Mouse (Mus musculus) limb, embryonic 11.5 days (tissue): Measurements from ENCODE around the gene Cd274. TPM values are rescaled to one million over a fixed set of nuclear protein-coding genes. Genes with fewer than 3 reads are reported as not detected.

Source experiments
- ATAC-seq: fragments of 200-750 bp; cut with Nextera tagmentation; 2 replicates; pipeline ENCODE4 v1.8.0; 2017; ENCODE audit warnings: low read depth; ENCODE audit not compliant: insufficient number of reproducible peaks, low FRiP score, low TSS enrichment
- DNase-seq: peaks from one replicate; pipeline ENCODE4 v3.0.0-alpha.2; 2015; ENCODE audit warnings: low spot score
- H3K27ac ChIP-seq: fragments of 300-500 bp; sonication (generic); replicated peaks from 2 replicates; pipeline ENCODE4 v1.5.1; 2014; ENCODE audit warnings: low read depth, mild to moderate bottlenecking, low read length
- H3K27me3 ChIP-seq: fragments of 300-500 bp; sonication (generic); 2 replicates; pipeline ENCODE4 v1.6.1; 2014; ENCODE audit warnings: mild to moderate bottlenecking, low read length, mixed read lengths; ENCODE audit not compliant: control insufficient read depth, insufficient read depth
- H3K36me3 ChIP-seq: fragments of 300-500 bp; sonication (generic); 2 replicates; pipeline ENCODE4 v1.6.1; 2014; ENCODE audit warnings: mild to moderate bottlenecking, low read length, moderate library complexity, mixed read lengths; ENCODE audit not compliant: control insufficient read depth, insufficient read depth
- H3K4me1 ChIP-seq: fragments of 300-500 bp; sonication (generic); 2 replicates; pipeline ENCODE4 v1.6.1; 2014; ENCODE audit warnings: low read length, mixed read lengths; ENCODE audit not compliant: control insufficient read depth, insufficient read depth
- H3K4me2 ChIP-seq: fragments of 300-500 bp; sonication (generic); 2 replicates; pipeline ENCODE4 v1.6.1; 2014; ENCODE audit warnings: low read depth, mild to moderate bottlenecking, moderate library complexity; ENCODE audit not compliant: severe bottlenecking
- H3K4me3 ChIP-seq: fragments of 300-500 bp; sonication (generic); 2 replicates; pipeline ENCODE4 v1.5.1; 2014; ENCODE audit warnings: low read depth, low read length
- H3K9ac ChIP-seq: fragments of 300-500 bp; sonication (generic); 2 replicates; pipeline ENCODE4 v1.6.1; 2014; ENCODE audit warnings: mild to moderate bottlenecking, low read length
- H3K9me3 ChIP-seq: fragments of 300-500 bp; sonication (generic); 2 replicates; pipeline ENCODE4 v1.6.1; 2016; ENCODE audit warnings: low read length; ENCODE audit not compliant: control insufficient read depth
- WGBS: fragments of 180-500 bp; shearing (Covaris S2); extraction: QIAGEN DNeasy Blood & Tissue Kit; methylation state at CpG from one replicate; pipeline ENCODE4 v1.1.7; 2014; 5-methylcytosine and 5-hydroxymethylcytosine counted together
- polyA plus RNA-seq: library from polyadenylated mRNA; unstranded; fragments of >200 nt; fragmentation: Nextera tagmentation; extraction: Ambion mirVana; gene quantifications from 2 replicates; pipeline ENCODE4 v1.2.1, GENCODE M21; 2014

Cd274 gene
- polyA plus RNA-seq, 1 experiment from 2014 or later = not detected

DNA sequence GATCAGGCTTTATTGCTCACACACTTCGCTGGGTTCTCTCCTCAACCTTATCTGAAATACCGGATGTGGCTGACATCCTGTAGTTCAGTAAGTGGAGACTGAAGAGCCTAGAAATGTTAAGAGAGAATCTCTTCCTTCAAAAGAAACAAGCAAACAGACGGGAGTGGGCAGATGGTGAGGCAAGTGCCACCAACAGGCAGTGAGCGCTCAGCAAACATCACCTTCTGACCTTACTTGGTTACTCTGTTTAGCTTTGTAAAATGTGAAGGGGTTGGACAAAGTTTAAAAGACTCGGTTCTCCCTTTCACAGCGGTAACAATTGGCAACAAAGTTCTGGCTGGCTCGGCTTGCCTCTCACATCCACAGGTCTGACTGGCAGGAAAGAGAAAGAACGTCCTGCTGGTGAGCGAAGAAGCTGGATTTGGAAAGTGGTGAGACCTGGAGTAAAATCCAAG lies 51.4 kb downstream of the Cd274 start:
- no peak overlapping the region for H3K9ac ChIP-seq
- DNase-seq (no peak), ATAC-seq (no peak)
- no peak overlapping the region for H3K4me3 ChIP-seq
- no peaks in the 10 kb centered on the region for H3K4me1 ChIP-seq
- H3K36me3 ChIP-seq = no peaks in the 10 kb centered on the region
- 55% methylated on average over 9 of the region's 9 CpGs for WGBS
- H3K27me3 ChIP-seq = no peaks in the 10 kb centered on the region
- no peaks in the 10 kb centered on the region for H3K9me3 ChIP-seq
- H3K27ac ChIP-seq = no peak overlapping the region
- H3K4me2 ChIP-seq = no peak overlapping the region

DNA sequence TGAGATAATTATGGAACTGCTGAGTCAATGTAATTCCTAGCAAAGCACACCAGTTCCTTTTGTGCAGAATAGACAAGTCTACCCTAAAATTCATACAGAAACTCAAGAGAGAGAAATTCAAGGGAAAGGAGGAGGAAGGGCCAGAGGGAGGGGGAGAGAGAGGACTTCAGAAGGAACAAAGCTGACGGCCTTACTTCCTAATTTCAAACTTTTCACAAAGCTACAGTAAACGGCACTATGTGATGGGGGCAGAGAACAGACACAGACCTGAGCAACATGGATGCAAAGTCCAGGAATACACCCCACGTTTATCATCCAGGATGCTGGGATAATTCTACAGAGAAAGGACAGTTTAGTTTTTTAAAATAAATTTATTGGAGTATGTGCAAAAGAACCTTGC lies 52.3 kb downstream of the Cd274 start:
- Histone ChIP-seq H3K36me3 (no peaks in the 10 kb centered on the region), H3K9me3 (no peaks in the 10 kb centered on the region), H3K4me2 (no peak overlapping the region), H3K27me3 (no peaks in the 10 kb centered on the region), H3K4me3 (no peak overlapping the region), H3K27ac (no peak overlapping the region), H3K4me1 (no peaks in the 10 kb centered on the region), H3K9ac (no peak overlapping the region)
- no peak for ATAC-seq
- DNase-seq = no peak
- WGBS = 77% methylated on average over 3 of the region's 3 CpGs

DNA sequence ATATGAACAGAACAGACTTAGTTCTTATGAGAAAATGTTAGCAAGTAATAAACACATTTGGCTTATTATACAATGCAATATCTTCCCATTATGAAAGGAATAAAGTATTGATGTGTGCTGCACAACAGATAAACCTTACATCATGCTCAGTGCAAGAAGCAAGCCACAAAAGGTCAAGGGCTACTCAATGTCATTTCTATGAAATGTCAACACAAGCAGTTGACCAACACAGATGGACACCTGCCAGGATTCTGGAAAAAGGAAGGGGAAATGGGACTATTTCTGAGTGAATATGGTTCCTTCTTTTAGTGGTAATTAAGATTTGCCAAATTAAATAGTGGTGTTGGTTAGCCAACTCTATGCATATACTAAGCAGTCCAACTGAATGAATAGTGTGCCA lies 52.7 kb downstream of the Cd274 start:
- Histone ChIP-seq H3K36me3 (no peaks in the 10 kb centered on the region), H3K4me2 (no peak overlapping the region), H3K27me3 (no peaks in the 10 kb centered on the region), H3K9ac (no peak overlapping the region), H3K4me3 (no peak overlapping the region), H3K4me1 (no peaks in the 10 kb centered on the region), H3K27ac (no peak overlapping the region), H3K9me3 (no peaks in the 10 kb centered on the region)
- DNase-seq (no peak), ATAC-seq (no peak)

DNA sequence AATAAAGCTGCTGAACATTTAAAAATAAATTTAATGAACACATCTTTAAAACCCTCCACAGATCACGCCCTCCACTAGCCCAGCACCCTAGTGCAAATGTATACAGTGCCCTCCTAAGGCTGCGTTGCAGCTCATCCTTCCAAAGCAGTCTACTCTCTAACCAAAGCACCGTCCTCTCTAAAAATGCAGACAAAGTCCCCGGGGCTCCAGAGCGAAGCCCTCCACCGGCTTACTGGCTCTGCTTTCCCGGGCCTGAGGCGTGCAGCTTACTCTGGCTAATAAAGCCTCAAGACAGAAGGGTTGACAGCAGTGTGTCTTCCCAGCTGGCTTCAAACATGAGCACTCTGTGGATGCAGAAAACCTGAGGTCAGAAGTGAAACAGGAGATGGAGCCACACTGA lies 53.1 kb downstream of the Cd274 start:
- Histone ChIP-seq H3K9me3 (no peaks in the 10 kb centered on the region), H3K9ac (no peak overlapping the region), H3K4me1 (no peaks in the 10 kb centered on the region), H3K4me2 (no peak overlapping the region), H3K36me3 (no peaks in the 10 kb centered on the region), H3K27me3 (no peaks in the 10 kb centered on the region), H3K4me3 (no peak overlapping the region), H3K27ac (no peak overlapping the region)
- DNase-seq (no peak), ATAC-seq (no peak)
- WGBS = 81% methylated on average over 8 of the region's 8 CpGs

DNA sequence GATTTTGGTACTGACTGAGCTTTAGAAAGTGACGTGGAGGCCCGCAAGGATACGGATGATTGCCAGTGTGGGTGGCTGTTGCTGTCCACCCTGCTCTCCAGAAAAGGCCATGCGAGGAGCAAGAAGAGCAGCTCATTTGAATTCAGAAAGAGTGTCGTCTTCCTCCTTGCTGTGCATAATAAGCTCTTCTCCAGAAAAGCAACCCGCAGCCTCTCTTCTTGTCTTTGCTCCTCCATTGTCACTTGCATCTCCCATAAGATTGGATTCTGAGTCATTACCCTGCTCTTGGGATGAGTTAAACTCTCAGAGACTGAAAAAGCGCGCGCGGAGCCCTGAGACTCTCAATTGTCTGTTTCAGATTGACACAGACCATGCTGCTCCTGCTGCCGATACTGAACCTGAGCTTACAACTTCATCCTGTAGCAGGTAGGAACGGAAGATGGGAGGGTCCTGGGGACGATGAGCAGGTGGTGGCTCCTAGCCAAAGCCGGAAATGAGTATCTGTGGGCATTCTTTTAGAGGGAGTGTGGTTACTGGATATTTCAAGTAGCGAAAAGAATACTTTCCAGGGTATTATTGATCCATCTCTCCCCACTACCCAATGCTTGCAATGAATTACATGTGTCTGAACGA lies 54.9 kb downstream of the Cd274 start:
- H3K27ac ChIP-seq = no peak overlapping the region
- WGBS = 88% methylated on average over 16 of the region's 16 CpGs
- no peak overlapping the region for H3K9ac ChIP-seq
- no peak for ATAC-seq
- H3K4me3 ChIP-seq = no peak overlapping the region
- no peak for DNase-seq
- H3K27me3 ChIP-seq = no peaks in the 10 kb centered on the region
- no peaks in the 10 kb centered on the region for H3K4me1 ChIP-seq
- H3K36me3 ChIP-seq = no peaks in the 10 kb centered on the region
- H3K9me3 ChIP-seq = no peaks in the 10 kb centered on the region
- no peak overlapping the region for H3K4me2 ChIP-seq

DNA sequence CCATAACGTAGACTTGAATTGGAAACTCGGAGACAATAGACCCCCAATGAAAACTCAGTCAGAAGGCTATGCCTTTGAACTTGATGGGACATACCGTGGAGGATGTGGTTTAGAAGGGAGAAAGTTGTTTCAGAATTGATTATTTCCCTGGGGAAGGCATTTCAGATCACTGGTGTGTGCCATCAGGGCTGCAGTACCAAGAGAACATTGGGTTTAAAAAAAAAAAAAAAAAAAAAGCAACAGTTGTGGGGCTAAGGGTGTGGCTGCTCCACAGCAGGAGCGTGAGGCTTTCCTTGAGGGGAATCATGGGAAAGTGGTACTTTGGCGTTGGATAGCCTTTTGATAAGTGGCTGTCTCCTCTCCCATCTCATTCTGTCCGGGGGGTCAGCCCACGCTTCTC lies 55.5 kb downstream of the Cd274 start:
- H3K27me3 ChIP-seq = no peaks in the 10 kb centered on the region
- 89% methylated on average over 7 of the region's 7 CpGs for WGBS

DNA sequence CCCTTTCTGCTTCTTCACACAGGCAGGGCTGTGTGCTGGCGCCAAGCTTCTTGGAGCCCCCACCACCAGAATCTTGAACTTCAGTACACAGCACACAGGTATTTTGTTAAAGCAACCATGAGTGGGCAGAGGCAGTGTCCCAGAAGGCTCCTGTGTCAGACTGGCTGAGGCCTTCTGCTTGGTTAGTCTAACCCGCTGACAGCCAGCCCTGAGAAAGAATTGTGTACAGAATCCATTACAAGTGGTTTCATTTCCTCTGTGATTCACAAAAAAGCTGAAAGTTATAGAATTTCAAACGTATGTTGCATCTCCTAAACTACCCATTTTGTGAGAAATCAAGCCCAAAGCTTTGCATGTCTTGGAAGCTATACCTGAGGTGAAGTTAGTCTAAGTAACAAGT lies 63.3 kb downstream of the Cd274 start:
- Histone ChIP-seq H3K27ac (no peak overlapping the region), H3K4me3 (no peak overlapping the region), H3K36me3 (no peaks in the 10 kb centered on the region), H3K27me3 (no peaks in the 10 kb centered on the region), H3K9ac (no peak overlapping the region), H3K4me2 (no peak overlapping the region), H3K4me1 (no peaks in the 10 kb centered on the region), H3K9me3 (no peaks in the 10 kb centered on the region)
- DNase-seq (no peak), ATAC-seq (no peak)
- WGBS = 85% methylated on average over 3 of the region's 3 CpGs

More for the DNA sequence above, 55.5 kb downstream of the Cd274 start:
- Histone ChIP-seq H3K36me3 (no peaks in the 10 kb centered on the region), H3K27ac (no peak overlapping the region), H3K4me2 (no peak overlapping the region), H3K4me1 (no peaks in the 10 kb centered on the region), H3K4me3 (no peak overlapping the region), H3K9ac (no peak overlapping the region), H3K9me3 (no peaks in the 10 kb centered on the region)
- ATAC-seq = no peak
- DNase-seq = no peak

DNA sequence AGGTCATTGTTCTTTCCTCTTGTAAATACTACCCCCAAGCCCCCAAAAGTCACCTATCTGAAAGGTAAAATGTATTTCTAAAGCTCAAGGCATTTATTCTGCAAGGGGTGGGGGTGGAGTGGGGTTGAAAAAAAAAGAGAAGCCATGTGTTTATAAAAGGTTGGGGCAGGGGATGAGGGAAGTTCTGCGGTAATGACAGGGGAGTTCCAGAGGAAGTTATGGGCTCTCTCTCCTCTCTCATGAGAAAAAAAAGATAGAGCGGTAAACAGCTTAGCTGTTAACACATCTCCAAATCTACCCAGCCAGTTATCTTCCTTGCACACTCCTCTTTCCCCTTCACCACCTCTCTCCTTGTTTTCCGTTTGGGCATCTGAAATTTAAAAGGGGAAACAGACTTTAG lies 63.7 kb downstream of the Cd274 start:
- no peak overlapping the region for H3K4me3 ChIP-seq
- H3K27ac ChIP-seq = no peak overlapping the region
- no peaks in the 10 kb centered on the region for H3K36me3 ChIP-seq
- ATAC-seq (no peak), DNase-seq (no peak)
- H3K9ac ChIP-seq = no peak overlapping the region
- 79% methylated on average over 3 of the region's 3 CpGs for WGBS
- no peak overlapping the region for H3K4me2 ChIP-seq
- no peaks in the 10 kb centered on the region for H3K9me3 ChIP-seq
- no peaks in the 10 kb centered on the region for H3K27me3 ChIP-seq
- H3K4me1 ChIP-seq = no peaks in the 10 kb centered on the region

DNA sequence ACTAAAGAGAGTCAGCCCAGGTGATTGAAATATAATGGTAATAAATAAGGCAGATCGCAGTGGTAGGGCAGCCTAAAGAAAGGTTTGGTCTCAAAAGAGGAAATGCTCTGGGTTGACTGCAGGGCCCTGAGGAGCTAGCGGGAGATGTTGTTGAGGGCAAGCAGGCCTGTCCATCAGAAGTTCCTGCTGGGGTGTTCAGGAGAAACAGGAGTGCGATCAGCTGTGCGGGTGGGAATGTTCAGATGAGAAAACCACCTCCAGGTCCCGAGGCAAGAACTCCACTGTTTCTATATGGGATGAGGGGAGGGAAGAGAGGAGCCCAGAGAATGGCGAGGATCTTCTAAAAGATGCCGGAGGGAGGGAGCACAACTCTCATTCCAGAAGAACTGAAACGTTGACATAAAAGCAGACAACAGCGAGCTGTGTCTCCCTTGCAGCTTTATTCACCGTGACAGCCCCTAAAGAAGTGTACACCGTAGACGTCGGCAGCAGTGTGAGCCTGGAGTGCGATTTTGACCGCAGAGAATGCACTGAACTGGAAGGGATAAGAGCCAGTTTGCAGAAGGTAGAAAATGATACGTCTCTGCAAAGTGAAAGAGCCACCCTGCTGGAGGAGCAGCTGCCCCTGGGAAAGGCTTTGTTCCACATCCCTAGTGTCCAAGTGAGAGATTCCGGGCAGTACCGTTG lies 69.7 kb downstream of the Cd274 start:
- WGBS = 91% methylated on average over 18 of the region's 18 CpGs
- no peak for ATAC-seq
- no peaks in the 10 kb centered on the region for H3K27me3 ChIP-seq
- H3K4me3 ChIP-seq = no peak overlapping the region
- H3K27ac ChIP-seq = no peak overlapping the region
- H3K4me1 ChIP-seq = no peaks in the 10 kb centered on the region
- H3K9me3 ChIP-seq = no peaks in the 10 kb centered on the region
- H3K9ac ChIP-seq = no peak overlapping the region
- no peak overlapping the region for H3K4me2 ChIP-seq
- no peaks in the 10 kb centered on the region for H3K36me3 ChIP-seq
- DNase-seq = no peak
